Mouse (Mus musculus) lung, postnatal 10 days (tissue): ENCODE measurements around the gene Slc25a31.

Experiments used
- DNase-seq: peaks from one replicate; pipeline ENCODE4 v3.0.0; 2021

The Slc25a31 gene

GRCm38 (mm10) chr3:40744024-40744835 lies 35.6 kb downstream of the Slc25a31 start, which contains the start of gene Hspa4l:
Gene Hspa4l (plus strand): TSS chr3:40744495.
- DNase-seq, result no peak

GRCm38 (mm10) chr3:40744836-40745660 lies 36.4 kb downstream of the Slc25a31 start:
- peak; percentile 92 for DNase-seq

GRCm38 (mm10) chr3:40745661-40746547 lies 37.2 kb downstream of the Slc25a31 start:
- no peak for DNase-seq

GRCm38 (mm10) chr3:40760746-40761145 lies 52.1 kb downstream of the Slc25a31 start:
- no peak for DNase-seq

- no peak for DNase-seq
These were observed 52.7 kb downstream of the Slc25a31 start for GRCm38 (mm10) chr3:40761312-40761711.
